Mouse (Mus musculus): ENCODE data around the gene Eef1a1.

GRCm38 (mm10) chr9:78473588-78473987 is 15.4 kb downstream of the Eef1a1 start:
- TF ChIP-seq POLR2A (IDR thresholded peaks at IDR 0.05; ENCODE audit: low read depth, low read length) = no peak
- no peak for TF ChIP-seq CTCF (IDR thresholded peaks at IDR 0.05; ENCODE audit: borderline replicate concordance, insufficient read depth, low read length)

Data from embryonic fibroblast, embryonic 13.5 days (primary cell).